Mouse (Mus musculus) embryonic facial prominence, embryonic 14.5 days (tissue): ENCODE results near the gene Manba. TPM values are rescaled to one million over a fixed set of nuclear protein-coding genes. Genes with fewer than 3 reads are reported as not detected.

Experiments
- ATAC-seq: fragments of 200-750 bp; cut with Nextera tagmentation; 2 replicates; pipeline ENCODE4 v1.8.0; 2017; ENCODE audit warnings: low read depth, moderate number of reproducible peaks, moderate TSS enrichment
- DNase-seq: peaks from one replicate; pipeline ENCODE4 v3.0.0-alpha.2; 2015; ENCODE audit warnings: low spot score
- H3K27ac ChIP-seq: fragments of 300-500 bp; sonication (generic); replicated peaks from 2 replicates; pipeline ENCODE4 v1.5.1; 2014; ENCODE audit warnings: low read depth, mild to moderate bottlenecking, low read length, moderate library complexity
- H3K27me3 ChIP-seq: fragments of 300-500 bp; sonication (generic); replicated peaks from 2 replicates; pipeline ENCODE4 v1.6.1; 2014; ENCODE audit warnings: low read length; ENCODE audit not compliant: control insufficient read depth, insufficient read depth
- H3K36me3 ChIP-seq: fragments of 300-500 bp; sonication (generic); 2 replicates; pipeline ENCODE4 v1.6.1; 2014; ENCODE audit warnings: low read length, mixed read lengths; ENCODE audit not compliant: control insufficient read depth, insufficient read depth
- H3K4me1 ChIP-seq: fragments of 300-500 bp; sonication (generic); 2 replicates; pipeline ENCODE4 v1.6.1; 2014; ENCODE audit warnings: antibody characterized with exemption, low read length; ENCODE audit not compliant: control insufficient read depth, insufficient read depth
- H3K4me2 ChIP-seq: fragments of 300-500 bp; sonication (generic); 2 replicates; pipeline ENCODE4 v1.6.1; 2014; ENCODE audit warnings: low read depth, mild to moderate bottlenecking, low read length, moderate library complexity, mixed read lengths
- H3K4me3 ChIP-seq: fragments of 300-500 bp; sonication (generic); 2 replicates; pipeline ENCODE4 v1.5.1; 2014; ENCODE audit warnings: low read depth, mild to moderate bottlenecking, low read length
- H3K9ac ChIP-seq: fragments of 300-500 bp; sonication (generic); 2 replicates; pipeline ENCODE4 v1.6.1; 2014; ENCODE audit warnings: low read depth, mild to moderate bottlenecking, low read length, moderate library complexity, mixed read lengths
- H3K9me3 ChIP-seq: fragments of 300-500 bp; sonication (generic); 2 replicates; pipeline ENCODE4 v1.6.1; 2016; ENCODE audit warnings: low read length; ENCODE audit not compliant: control insufficient read depth
- WGBS: fragments of 180-500 bp; shearing (Covaris S2); extraction: QIAGEN DNeasy Blood & Tissue Kit; methylation state at CpG from one replicate; pipeline ENCODE4 v1.1.7; 2014; 5-methylcytosine and 5-hydroxymethylcytosine counted together
- polyA plus RNA-seq: library from polyadenylated mRNA; unstranded; fragments of >200 nt; fragmentation: Nextera tagmentation; extraction: Ambion mirVana; gene quantifications from 2 replicates; pipeline ENCODE4 v1.2.1, GENCODE M21; 2014

The Manba gene
- polyA plus RNA-seq, 1 experiment from 2014 or later: 7.9 TPM

DNA sequence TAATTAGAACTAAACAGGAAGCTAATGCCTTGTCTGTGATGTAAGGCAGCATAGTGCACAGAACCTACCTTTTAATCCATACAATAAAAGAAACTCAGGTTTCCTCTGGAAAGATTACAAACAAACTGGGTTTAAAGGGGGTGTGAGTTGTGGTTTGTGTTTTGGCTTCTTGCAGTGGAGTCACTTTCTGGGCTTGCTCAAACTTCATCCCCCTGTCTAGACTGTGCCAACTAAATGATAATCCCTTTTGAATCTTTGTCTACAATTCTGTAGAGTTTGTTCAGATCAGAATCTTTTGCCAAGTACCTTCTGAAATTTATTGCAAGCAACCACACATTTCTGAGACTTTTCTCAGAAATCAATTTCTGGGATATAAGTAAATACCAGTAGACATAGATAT lies 40.5 kb upstream of the Manba start:
- Histone ChIP-seq H3K4me2 (no peak overlapping the region), H3K4me3 (no peak overlapping the region)
- ATAC-seq: peak; percentile 57; the same call in 1 of the 2 replicates

DNA sequence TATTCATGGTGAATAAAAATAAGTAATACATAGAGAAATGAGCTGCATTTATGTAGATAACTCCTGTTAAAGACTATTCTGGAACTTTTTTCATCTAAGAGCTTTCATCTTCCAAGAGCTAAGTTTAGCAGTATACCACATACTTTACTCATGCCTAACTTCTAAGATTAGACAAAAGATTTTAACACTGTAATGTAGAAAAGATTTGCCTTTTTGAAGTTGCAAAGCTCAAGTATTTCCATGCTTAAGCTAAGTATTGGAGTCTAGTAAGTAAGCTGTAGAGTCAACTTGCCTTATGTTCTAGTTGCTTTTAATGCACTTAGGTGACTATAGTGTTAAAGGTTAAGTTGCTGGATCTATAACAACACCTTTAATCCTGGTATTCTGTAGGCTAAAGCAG lies 26.4 kb upstream of the Manba start:
- H3K27me3 ChIP-seq: no peaks in the 10 kb centered on the region
- H3K4me3 ChIP-seq: no peak overlapping the region
- no peak overlapping the region for H3K27ac ChIP-seq
- peaks cover 79% of the 10 kb centered on the region for H3K36me3 ChIP-seq
- no peaks in the 10 kb centered on the region for H3K4me1 ChIP-seq
- DNase-seq (no peak), ATAC-seq (no peak)
- H3K9me3 ChIP-seq: no peaks in the 10 kb centered on the region
- no peak overlapping the region for H3K4me2 ChIP-seq
- no peak overlapping the region for H3K9ac ChIP-seq

More for the DNA sequence above, 40.5 kb upstream of the Manba start:
- Histone ChIP-seq H3K27ac (no peak overlapping the region), H3K27me3 (no peaks in the 10 kb centered on the region), H3K36me3 (peaks cover 53% of the 10 kb centered on the region), H3K4me1 (peaks cover 12% of the 10 kb centered on the region), H3K9ac (no peak overlapping the region), H3K9me3 (no peaks in the 10 kb centered on the region)
- peak; percentile 26 for DNase-seq

DNA sequence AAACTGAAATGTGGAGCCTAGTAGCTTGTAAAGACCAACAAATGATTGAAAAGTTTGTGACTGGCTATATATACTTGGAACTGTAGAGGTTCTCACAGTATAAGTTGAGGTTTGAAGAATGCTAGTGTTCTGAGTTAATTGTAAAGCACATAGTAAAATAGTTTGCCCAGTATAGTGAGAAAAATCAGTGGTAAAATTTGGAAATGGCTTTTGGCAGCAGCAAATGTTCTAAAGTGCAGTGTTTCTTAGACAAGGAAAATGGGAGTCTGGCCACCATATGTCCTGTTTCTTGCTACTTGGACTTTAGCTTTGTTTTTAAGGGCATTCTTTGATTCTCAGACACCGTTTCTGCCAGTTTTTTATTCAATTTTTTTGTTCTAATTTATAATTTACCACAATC lies 17.0 kb upstream of the Manba start:
- Histone ChIP-seq H3K27ac (no peak overlapping the region), H3K9me3 (no peaks in the 10 kb centered on the region), H3K27me3 (no peaks in the 10 kb centered on the region), H3K4me3 (no peak overlapping the region), H3K9ac (no peak overlapping the region), H3K4me2 (no peak overlapping the region), H3K36me3 (peaks cover 33% of the 10 kb centered on the region), H3K4me1 (peaks cover 5% of the 10 kb centered on the region; the same call in 1 of the 2 replicates)
- WGBS: 70% methylated on average over 1 of the region's 1 CpGs
- no peak for DNase-seq
- ATAC-seq: no peak

DNA sequence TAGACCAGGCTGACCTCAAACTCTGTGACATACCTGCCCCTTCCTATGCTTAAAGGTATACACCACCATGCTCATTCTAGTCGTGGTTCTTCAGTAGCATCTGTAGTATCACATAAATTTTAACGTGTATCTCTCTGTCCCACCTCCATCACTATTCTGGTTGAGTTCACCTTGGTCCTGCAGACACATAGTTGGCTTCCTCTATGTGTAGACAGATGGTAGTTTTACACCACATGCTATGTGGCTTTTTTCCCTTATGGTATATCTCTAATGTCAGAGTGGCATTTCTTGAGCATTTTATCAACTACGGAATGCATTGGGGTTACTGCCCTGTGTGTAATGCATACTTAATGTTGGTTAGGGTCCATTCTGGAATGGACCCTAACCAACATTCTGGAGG lies 16.3 kb upstream of the Manba start:
- Histone ChIP-seq H3K4me2 (no peak overlapping the region), H3K27me3 (no peaks in the 10 kb centered on the region), H3K9me3 (no peaks in the 10 kb centered on the region), H3K27ac (no peak overlapping the region), H3K4me3 (no peak overlapping the region), H3K9ac (no peak overlapping the region), H3K36me3 (peaks cover 26% of the 10 kb centered on the region), H3K4me1 (peaks cover 5% of the 10 kb centered on the region; the same call in 1 of the 2 replicates)
- 0 out of 2 replicates have a peak, but pooled peaks have one; percentile 10 for ATAC-seq
- 58% methylated on average over 3 of the region's 3 CpGs for WGBS
- DNase-seq: no peak

DNA sequence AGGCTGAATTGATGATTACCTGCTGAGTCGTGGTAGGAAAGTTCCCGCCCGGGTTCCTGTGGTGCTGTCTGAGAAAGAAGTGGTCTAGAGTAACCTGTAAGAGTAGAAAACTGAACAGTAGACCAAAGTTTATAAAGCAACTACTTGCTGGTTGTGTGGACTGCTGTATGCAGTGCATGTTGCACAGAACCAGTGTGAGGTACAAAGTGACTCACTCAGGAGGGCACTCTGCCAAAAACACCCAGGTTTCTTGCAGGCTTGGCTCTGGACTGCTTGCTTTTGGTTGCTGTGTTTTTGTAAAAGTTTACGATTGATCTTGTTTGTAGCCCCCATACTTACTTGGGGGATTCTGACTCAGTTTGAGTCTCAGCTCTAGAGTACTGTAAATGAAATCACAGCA lies 15.4 kb upstream of the Manba start:
- Histone ChIP-seq H3K4me1 (peaks cover 5% of the 10 kb centered on the region; the same call in 1 of the 2 replicates), H3K36me3 (peaks cover 18% of the 10 kb centered on the region), H3K9ac (no peak overlapping the region), H3K9me3 (no peaks in the 10 kb centered on the region), H3K4me3 (no peak overlapping the region), H3K27me3 (no peaks in the 10 kb centered on the region), H3K4me2 (no peak overlapping the region), H3K27ac (peak overlapping the region; percentile 24; the same call in 1 of the 2 replicates)
- peak; percentile 84 for DNase-seq
- ATAC-seq: peak; percentile 82
- WGBS: 36% methylated on average over 4 of the region's 4 CpGs

DNA sequence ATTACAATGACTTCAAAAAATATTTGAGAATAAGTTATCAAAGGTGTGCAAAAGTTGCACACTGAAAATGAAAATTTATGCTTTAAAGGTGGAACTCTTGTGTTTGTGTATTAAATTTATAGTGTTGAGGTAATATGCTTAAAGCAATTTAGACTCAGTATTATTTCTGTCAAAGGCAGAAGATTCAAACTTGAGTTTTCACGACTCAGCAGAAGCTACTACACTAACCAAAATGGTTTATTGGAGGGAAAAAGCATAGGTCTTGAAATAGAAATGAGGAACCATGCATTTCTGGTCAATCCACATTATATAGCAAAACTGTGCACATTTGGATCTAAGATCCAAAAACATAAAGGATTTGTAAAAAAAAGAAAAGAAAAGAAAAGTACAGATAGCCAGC lies 14.6 kb upstream of the Manba start:
- H3K4me2 ChIP-seq: no peak overlapping the region
- no peak for DNase-seq
- H3K27ac ChIP-seq: no peak overlapping the region
- 86% methylated on average over 1 of the region's 1 CpGs for WGBS
- no peaks in the 10 kb centered on the region for H3K9me3 ChIP-seq
- peaks cover 5% of the 10 kb centered on the region; the same call in 1 of the 2 replicates for H3K4me1 ChIP-seq
- no peaks in the 10 kb centered on the region for H3K27me3 ChIP-seq
- ATAC-seq: no peak
- no peak overlapping the region for H3K9ac ChIP-seq
- no peak overlapping the region for H3K4me3 ChIP-seq
- H3K36me3 ChIP-seq: peaks cover 16% of the 10 kb centered on the region

DNA sequence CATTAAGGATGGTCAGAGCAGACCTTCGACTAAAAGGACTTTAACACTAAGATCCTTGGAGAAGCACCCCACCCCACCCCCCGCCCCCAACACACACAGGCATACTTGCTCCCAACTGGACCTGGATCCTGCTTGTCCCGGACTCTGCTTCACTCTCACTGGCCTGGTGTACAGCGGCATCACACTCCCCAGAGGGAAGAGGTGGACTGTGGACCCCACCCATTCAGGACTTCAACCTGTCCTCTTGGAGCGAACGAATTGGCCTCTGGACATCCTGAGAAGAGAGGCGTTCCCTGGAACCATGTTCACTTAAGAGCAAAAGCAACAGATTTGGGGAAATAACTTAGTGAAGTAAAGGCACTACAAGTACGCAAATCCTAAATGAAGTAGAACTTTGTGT lies 10.4 kb upstream of the Manba start:
- no peaks in the 10 kb centered on the region for H3K9me3 ChIP-seq
- no peak for ATAC-seq
- H3K9ac ChIP-seq: no peak overlapping the region
- H3K4me3 ChIP-seq: no peak overlapping the region
- H3K27me3 ChIP-seq: no peaks in the 10 kb centered on the region
- no peaks in the 10 kb centered on the region for H3K36me3 ChIP-seq
- peaks cover 3% of the 10 kb centered on the region; the same call in 1 of the 2 replicates for H3K4me1 ChIP-seq
- H3K4me2 ChIP-seq: no peak overlapping the region
- H3K27ac ChIP-seq: no peak overlapping the region
- no peak for DNase-seq
- 88% methylated on average over 8 of the region's 8 CpGs for WGBS

DNA sequence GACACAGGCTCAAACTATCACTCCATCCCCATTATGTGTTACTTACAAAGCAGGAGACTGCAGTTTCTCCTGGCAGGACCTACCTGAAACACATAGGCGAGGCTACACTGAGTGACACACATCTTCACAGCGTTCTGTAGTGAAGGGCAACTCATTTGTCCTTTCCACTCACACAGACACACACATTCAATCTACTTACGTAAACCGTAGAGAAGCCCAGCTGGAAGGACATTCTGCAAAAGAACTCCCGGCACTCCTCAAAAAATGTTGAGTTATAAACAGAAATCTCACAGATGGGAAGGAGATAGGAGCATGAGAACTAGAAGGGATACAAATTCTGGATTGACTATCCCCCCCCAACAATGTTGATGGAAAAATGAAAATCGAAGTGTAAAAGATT lies 9.1 kb upstream of the Manba start:
- Histone ChIP-seq H3K27ac (no peak overlapping the region), H3K36me3 (no peaks in the 10 kb centered on the region), H3K4me1 (no peaks in the 10 kb centered on the region), H3K27me3 (no peaks in the 10 kb centered on the region), H3K4me3 (no peak overlapping the region), H3K9me3 (no peaks in the 10 kb centered on the region), H3K9ac (no peak overlapping the region), H3K4me2 (no peak overlapping the region)
- ATAC-seq (no peak), DNase-seq (no peak)
- WGBS: 75% methylated on average over 6 of the region's 6 CpGs

DNA sequence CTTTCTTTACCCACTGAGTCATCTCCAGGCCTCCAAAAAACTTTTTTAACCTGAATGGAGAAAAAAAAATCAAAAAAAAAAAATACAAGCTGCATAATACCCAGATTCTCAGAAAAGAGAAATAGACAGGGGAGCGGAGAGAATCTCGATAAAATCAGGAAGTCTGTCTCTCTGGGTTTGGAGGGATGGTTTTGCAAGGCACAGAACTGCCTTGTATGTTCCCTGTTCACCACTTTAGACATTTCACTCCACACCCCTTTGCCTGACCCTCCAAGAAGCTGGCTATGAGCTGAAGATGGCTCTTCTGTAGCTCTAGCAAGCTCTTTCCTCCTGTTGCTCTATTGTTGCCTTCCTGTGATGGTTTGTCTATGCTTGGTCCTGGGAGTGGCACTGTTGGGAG lies 8.4 kb upstream of the Manba start:
- Histone ChIP-seq H3K27ac (no peak overlapping the region), H3K27me3 (no peaks in the 10 kb centered on the region), H3K9ac (no peak overlapping the region), H3K4me2 (no peak overlapping the region), H3K36me3 (no peaks in the 10 kb centered on the region), H3K4me3 (no peak overlapping the region), H3K4me1 (no peaks in the 10 kb centered on the region), H3K9me3 (no peaks in the 10 kb centered on the region)
- 91% methylated on average over 2 of the region's 2 CpGs for WGBS
- DNase-seq (no peak), ATAC-seq (no peak)
